Mouse (Mus musculus): ENCODE data around the gene Fam227b.

DNA sequence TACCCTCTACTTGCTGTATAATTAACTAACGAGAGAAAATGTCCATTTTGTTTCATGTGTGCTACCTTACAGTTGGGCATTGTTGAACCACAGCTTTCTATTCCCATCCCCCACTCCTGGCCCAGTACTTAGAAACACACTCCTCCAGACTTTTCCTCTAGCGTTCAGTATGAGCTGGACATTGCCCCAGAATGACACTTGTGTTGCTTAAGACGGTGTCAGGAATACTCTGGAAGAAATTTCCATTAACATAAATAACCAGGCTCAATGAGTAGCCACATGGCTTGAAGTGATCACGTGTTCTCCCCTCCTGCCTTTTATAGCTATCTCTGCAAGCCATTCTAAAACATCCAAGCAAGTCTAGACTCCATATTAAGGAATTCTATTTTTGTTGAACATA lies 91.2 kb downstream of the Fam227b start:
- TF ChIP-seq CTCF (conservative IDR thresholded peaks at IDR 0.05; ENCODE audit: insufficient read depth, insufficient read length, low read depth, low read length) (no peak), POLR2A (IDR thresholded peaks at IDR 0.05; ENCODE audit: low read depth, low read length) (no peak)

Data from kidney, adult 2 months (tissue).